Mouse (Mus musculus): Measurements from ENCODE around the gene Lce3b. TPM values are rescaled to one million over a fixed set of nuclear protein-coding genes. Genes with fewer than 3 reads are reported as not detected.

Lce3b gene
- total RNA-seq (2023): not detected

DNA sequence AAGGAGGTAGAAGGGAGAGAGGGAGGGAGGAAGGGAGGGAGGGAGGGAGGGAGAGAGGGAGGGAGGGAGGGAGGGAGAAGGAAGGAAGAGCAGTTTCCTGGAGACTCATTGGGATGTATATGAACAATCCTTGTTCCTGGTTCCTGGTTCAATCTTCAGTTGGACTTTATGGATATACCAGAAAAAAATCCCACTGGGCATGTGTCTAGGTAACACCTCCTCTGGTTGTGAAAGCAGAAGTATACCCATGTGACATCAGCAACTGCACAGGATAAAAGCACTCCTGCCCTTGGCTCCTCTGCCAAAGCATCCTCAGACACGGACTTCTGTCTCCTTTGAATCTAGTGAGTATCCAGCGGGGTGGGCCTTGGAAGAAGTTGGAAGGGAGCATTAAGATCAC lies at the start of gene Lce3b:
Gene Lce3b, plus strand, starts transcription at position 301 of the 400 bp plus-strand sequence.

DNA sequence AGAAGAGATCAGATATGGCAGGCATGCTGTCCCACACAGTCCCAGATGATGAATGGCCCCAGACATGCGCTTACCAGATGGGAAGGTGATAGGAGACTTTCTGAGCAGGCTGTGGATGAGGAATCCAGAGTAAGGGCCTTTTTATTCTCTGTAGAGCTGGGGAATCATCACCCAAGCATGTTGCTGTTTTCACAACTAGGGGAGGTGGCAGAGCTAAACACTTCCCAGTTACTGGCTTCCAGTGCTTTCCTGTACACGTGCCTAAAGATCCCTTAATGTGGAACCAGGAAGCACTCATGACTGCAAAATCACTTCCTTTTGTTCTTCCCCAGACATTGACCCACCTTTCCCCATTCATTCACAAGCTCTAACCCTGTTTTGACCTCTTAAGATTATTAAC lies 6.6 kb upstream of the Lce3b start, which contains the start of gene Lce3a:
Gene Lce3a, minus strand, starts transcription at position 101 of the 400 bp plus-strand sequence.

DNA sequence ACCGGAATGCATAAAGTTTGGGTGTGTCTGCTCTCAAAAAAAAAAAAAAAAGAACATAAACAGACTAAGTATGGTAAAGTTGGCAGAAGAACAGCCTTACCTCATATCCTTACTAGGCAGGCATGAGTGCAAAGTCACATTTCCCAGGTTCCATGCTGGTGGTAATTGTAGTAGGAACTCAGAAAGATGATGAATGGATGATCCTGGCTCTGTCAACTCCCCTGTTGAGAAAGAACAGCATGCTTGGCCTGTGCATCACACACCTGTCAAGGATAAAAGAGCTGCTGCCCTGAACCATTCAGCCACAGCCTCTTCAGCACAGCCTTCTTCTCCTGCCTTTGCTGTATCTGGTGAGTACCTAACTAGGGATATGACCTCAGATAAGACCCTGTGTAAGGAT lies 11.4 kb downstream of the Lce3b start, which contains the start of gene Lce3c:
Gene Lce3c, plus strand, starts transcription at position 301 of the 400 bp plus-strand sequence.

DNA sequence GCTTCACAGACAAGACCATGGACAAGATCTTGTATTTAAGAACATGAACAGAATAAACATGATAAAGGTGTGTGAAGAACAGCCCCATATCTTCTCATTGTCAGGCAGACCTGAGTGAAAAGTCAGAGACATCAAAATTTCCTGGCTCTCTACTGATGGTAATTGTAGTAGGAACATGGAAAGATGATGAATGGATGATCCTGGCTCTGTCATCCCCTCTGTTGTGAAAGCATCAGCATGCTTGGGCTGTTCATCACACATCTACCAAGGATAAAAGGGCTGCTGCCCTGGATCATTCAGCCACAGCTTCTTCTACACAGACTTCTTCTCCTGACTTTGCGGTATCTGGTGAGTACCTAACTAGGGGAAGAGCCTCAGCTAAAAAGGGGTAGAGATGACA lies 24.3 kb downstream of the Lce3b start, which contains the start of gene Lce3d:
Gene Lce3d, plus strand, starts transcription at position 301 of the 400 bp plus-strand sequence.

DNA sequence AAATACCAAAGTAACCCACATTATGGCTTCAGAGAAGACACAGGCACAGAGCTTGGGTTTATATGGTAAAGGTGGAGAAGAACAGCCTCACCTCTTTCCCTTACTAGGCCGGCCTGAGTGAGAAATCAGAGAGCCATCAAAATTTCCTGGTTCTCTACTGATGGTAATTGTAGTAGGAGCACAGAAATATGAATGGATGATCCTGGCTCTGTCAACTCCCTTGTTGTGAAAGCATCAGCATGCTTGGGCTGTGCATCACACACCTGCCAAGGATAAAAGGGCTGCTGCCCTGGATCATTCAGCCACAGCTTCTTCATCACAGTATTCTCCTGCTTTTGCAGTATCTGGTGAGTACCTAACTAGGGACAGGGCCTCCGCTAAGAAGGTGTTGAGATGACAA lies 34.0 kb downstream of the Lce3b start, which contains the start of gene Lce3e:
Gene Lce3e, plus strand, starts transcription at position 301 of the 400 bp plus-strand sequence.

Other genes with a start within 250 kb of the Lce3b start
- not detected for gene Lce1d, start 245.8 kb upstream of the Lce3b start, total RNA-seq (2023)
- not detected for gene Lce1e, start 223.9 kb upstream of the Lce3b start, total RNA-seq (2023)
- gene Lce1f, start 212.6 kb upstream of the Lce3b start, total RNA-seq (2023): not detected
- not detected for gene Gm38119, start 193.9 kb upstream of the Lce3b start, total RNA-seq (2023)
- not detected for gene Lce1g, start 180.6 kb upstream of the Lce3b start, total RNA-seq (2023)
- gene Lce1h, start 167.9 kb upstream of the Lce3b start, total RNA-seq (2023): not detected
- not detected for gene Lce1i, start 154.1 kb upstream of the Lce3b start, total RNA-seq (2023)
- not detected for gene Lce1j, start 142.5 kb upstream of the Lce3b start, total RNA-seq (2023)
- gene Lce1k, start 125.1 kb upstream of the Lce3b start, total RNA-seq (2023): not detected
- gene Kprp, start 105.7 kb upstream of the Lce3b start, total RNA-seq (2023): not detected
- gene Lce1l, start 81.7 kb upstream of the Lce3b start, total RNA-seq (2023): not detected
- gene 2310050C09Rik, start 62.8 kb upstream of the Lce3b start, total RNA-seq (2023): not detected
- not detected for gene Lce3a, start 6.7 kb upstream of the Lce3b start, total RNA-seq (2023)
- not detected for gene Lce3c, start 11.5 kb downstream of the Lce3b start, total RNA-seq (2023)
- gene Lce3d, start 24.4 kb downstream of the Lce3b start, total RNA-seq (2023): not detected
- not detected for gene Lce3e, start 34.1 kb downstream of the Lce3b start, total RNA-seq (2023)
- gene Lce3f, start 59.2 kb downstream of the Lce3b start, total RNA-seq (2023): not detected
- gene Crct1, start 82.7 kb downstream of the Lce3b start, total RNA-seq (2023): not detected
- not detected for gene Lce1m, start 86.1 kb downstream of the Lce3b start, total RNA-seq (2023)
- not detected for gene Gm4858, start 135.8 kb downstream of the Lce3b start, total RNA-seq (2023)
- not detected for gene Crnn, start 211.8 kb downstream of the Lce3b start, total RNA-seq (2023)

All from T-cell, adult 66 days (primary cell).